Mouse (Mus musculus) embryonic fibroblast, embryonic 13.5 days (primary cell): Measurements from ENCODE around the gene Taf3. TPM values are rescaled to one million over a fixed set of nuclear protein-coding genes. Genes with fewer than 3 reads are reported as not detected.

ENCODE experiments used
- H3K27ac ChIP-seq: 2 replicates; pipeline ENCODE4 v1.5.1; 2012; ENCODE audit warnings: low read length, control low read depth, inconsistent platforms; ENCODE audit not compliant: insufficient read depth
- H3K4me1 ChIP-seq: 2 replicates; pipeline ENCODE4 v1.6.1; 2011; ENCODE audit warnings: low read length; ENCODE audit not compliant: control insufficient read depth, insufficient read depth
- H3K4me3 ChIP-seq: 2 replicates; pipeline ENCODE4 v1.5.1; 2011; ENCODE audit warnings: mild to moderate bottlenecking, control low read depth, low read length; ENCODE audit not compliant: insufficient read depth
- CTCF ChIP-seq: IDR thresholded peaks from 2 replicates; pipeline ENCODE4 v1.5.1; 2011; ENCODE audit warnings: mild to moderate bottlenecking, control low read depth, low read length, moderate library complexity, borderline replicate concordance; ENCODE audit not compliant: insufficient read depth
- POLR2A ChIP-seq: IDR thresholded peaks from 2 replicates; pipeline ENCODE4 v1.6.1; 2011; ENCODE audit warnings: low read depth, mild to moderate bottlenecking, control low read depth, low read length, moderate library complexity
- polyA plus RNA-seq: library from polyadenylated mRNA; stranded (reverse); fragments of >200 nt; gene quantifications from 2 replicates; pipeline ENCODE4 v1.2.4, GENCODE M21; 2011; ENCODE audit warnings: low read depth; ENCODE audit not compliant: missing spikeins, insufficient read length

Gene Taf3
- polyA plus RNA-seq, 1 experiment, result 7.7 TPM

DNA sequence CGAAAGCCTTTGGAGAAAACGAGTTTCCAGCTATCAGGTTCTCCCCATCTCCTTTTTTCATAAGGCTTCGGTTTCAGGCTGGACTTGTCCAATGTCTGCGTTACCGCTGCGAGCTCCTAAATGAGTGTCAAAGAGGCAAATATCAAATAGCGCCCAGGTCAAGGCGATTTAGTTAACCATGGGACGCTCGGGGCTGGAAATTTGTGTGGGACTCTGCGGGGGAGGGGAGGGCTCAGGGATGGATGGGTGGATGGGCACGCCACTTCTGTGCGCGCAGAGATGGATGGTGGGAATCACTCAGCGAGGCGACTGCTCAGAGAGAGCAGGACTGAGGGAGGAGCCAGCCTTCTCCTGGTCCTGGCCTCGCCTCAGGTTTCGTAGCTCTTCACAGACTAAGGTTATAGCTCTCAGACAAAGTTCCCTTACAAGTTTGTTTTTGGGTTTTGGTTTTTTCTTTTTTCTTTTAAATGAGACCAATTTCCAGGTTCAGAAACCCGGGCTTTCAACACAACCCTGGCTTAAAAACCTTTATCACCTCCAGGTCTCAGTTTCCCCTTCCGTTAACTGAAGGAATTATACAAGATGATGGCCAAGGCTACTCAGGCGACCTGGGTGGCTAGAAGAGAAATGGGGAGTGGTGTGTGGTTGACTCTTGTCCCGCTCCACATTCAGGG, 152.2 kb downstream of the Taf3 start:
- TF ChIP-seq POLR2A (no peak), CTCF (no peak)
- Histone ChIP-seq H3K27ac (no peak overlapping the region), H3K4me1 (no peaks in the 10 kb centered on the region), H3K4me3 (peak overlapping the region; percentile 11; the same call in 1 of the 2 replicates)

DNA sequence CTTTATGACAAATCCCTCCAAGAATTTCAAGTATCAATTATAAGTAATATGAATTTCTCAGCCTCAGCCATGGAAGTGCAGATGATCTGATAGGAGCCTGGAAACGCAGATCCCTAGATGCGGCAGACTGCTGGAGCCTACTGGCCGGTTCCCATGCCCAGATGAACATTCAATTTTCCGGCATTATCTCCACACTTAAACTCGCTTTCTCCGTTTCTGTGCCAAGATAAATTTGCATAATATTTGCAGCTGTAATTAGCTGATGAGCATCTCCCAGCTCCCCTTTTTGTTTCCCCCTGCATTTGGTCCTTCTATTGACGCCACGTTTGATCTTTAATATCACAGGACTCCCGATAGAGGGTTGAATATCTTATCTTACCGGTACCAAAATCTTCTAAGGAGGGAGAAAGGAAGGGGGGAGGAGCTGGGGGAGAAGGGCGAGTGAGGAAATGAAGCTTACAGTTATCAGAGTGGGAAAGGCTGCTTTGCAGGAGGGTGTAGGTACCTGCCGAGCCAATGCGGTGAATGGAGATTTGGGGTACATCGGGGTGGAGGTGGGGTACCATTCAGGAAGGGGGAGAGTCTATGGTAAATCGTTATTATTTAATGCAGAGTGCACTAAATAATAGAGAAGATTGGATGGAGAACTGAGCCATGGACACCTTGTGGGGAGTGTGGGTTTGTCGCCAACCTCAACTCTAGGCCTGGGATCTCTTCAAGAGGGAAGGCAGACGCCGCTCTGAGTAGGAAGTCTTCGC, 153.4 kb downstream of the Taf3 start:
- Histone ChIP-seq H3K27ac (no peak overlapping the region), H3K4me1 (no peaks in the 10 kb centered on the region), H3K4me3 (no peak overlapping the region)
- no peak for TF ChIP-seq POLR2A
- TF ChIP-seq CTCF, result no peak

DNA sequence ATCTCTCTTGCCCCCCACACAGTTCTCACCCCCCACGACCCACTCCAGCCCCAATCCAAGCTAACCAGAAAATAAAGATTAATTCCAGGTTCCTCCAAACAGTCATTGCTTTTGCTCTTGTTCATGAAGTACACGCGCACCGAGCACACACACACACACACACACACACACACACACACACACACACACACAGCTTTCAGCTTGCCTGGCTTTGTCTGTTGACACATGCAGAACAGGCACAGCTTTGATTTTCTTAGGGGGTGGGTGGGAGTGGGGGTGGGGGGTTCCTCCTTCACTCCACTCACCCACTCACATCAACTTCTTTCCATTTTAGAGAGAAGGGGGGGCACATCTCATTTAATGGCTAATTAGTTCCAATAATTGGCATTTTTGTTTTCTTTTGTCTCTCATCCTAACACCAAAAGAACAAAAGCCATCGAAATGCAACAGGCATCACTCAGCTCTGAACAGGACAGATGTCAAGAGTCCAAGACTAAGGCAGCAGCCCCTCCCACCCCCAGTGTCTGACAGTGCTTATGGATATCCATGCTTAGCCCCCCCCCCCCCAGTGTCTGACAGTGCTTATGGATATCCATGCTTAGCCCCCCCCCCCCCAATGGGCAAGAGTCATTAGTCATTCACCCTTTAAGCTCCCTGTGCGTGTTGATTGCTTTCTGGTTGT, 155.0 kb downstream of the Taf3 start:
- no peak overlapping the region for H3K4me3 ChIP-seq
- no peak overlapping the region for H3K27ac ChIP-seq
- H3K4me1 ChIP-seq, result no peaks in the 10 kb centered on the region
- no peak for TF ChIP-seq POLR2A
- no peak for TF ChIP-seq CTCF

DNA sequence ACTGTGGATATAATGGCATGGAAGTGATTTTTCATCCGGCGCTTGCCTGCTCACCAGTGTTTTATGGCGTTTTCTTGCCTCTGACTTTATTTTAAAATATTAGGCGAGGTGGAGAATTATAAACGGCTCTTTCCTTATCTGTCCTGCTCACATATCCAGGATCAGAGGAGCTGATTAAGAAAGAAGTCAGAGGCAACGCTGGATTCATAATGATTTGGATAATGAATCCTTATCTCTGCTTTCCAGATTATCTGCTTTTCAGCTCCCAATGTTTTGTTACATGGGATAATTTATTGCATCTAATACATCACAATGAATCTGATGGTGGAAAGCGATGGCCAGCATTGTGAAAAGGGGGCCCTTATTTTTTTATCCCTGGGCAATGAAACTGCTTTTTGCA, 155.9 kb downstream of the Taf3 start:
- no peaks in the 10 kb centered on the region for H3K4me1 ChIP-seq
- H3K4me3 ChIP-seq, result no peak overlapping the region
- no peak for TF ChIP-seq POLR2A
- H3K27ac ChIP-seq, result no peak overlapping the region

DNA sequence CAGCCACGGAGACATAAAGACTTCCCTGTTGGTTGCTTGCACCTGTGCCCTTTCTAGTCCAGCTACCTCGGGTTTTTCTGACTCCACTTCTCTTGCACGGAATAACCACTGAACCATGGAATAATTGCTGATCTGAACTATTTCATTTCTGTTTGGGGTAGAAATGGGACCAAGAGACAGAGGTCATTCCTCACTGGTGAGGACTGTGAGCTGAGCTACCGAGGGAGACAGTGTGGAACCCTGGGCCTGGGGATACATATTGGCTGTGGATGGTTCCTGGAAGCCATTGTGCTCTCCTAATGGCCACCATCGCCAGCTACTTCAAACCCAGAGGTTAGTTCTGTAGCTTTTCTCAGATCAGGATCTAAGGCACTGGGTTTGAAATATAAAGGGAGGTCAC, 157.5 kb downstream of the Taf3 start:
- no peak for TF ChIP-seq POLR2A
- no peak for TF ChIP-seq CTCF
- H3K4me1 ChIP-seq, result no peaks in the 10 kb centered on the region
- no peak overlapping the region for H3K4me3 ChIP-seq
- H3K27ac ChIP-seq, result no peak overlapping the region

DNA sequence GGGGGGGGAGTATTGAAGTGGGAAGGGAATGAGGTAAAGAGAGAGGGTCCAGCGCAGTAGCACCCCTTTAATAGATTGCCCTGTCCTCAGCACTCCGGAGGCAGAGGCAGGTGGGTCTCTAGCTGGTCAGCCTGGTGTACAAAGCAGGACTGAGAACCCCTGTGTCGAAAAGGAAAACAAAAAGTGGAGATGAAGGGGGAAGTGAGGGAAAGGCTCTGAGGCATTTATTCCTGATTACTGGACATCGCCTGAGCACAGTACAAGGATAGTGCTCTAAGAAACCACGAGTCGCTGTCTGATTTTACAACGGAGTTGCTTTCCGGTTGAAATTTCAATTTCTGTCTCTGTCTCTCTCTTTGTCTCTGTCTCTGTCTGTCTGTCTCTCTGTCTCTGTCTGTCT, 158.1 kb downstream of the Taf3 start:
- no peak overlapping the region for H3K27ac ChIP-seq
- H3K4me3 ChIP-seq, result no peak overlapping the region
- no peaks in the 10 kb centered on the region for H3K4me1 ChIP-seq
- no peak for TF ChIP-seq POLR2A
- no peak for TF ChIP-seq CTCF

DNA sequence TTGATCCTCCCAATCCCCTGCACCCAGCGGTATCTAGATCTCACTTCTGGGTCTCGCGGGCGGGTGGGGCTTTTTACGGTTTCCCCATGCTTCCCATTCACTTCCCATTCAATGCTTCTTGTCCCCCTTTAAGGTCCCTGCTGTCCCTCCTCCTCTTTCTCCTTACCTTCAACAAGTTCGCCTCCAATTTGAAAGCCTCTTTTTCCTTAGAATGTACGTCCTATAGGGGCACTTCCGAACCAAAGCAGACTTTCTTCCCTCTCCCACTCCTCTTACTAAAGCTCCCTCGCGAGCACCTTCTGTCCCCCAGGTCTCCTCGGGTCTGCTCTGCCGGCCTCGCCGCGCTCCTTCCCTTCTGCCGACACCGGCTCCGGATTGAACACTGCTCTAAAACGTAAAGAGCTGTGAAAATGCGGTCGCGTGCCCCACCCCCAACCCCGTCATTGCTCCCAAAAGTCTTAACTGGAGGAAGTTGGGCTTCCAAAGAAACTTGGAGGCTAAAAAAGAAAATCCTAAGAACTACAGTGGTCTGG, 158.7 kb downstream of the Taf3 start, which contains the start of gene Gata3:
Gata3 (minus strand) TSS at position 384 of the 533 bp plus-strand sequence.
- Histone ChIP-seq H3K4me3 (peak within 1 kb of the TSS; percentile 3), H3K4me1 (no peaks in the 10 kb centered on the region)

DNA sequence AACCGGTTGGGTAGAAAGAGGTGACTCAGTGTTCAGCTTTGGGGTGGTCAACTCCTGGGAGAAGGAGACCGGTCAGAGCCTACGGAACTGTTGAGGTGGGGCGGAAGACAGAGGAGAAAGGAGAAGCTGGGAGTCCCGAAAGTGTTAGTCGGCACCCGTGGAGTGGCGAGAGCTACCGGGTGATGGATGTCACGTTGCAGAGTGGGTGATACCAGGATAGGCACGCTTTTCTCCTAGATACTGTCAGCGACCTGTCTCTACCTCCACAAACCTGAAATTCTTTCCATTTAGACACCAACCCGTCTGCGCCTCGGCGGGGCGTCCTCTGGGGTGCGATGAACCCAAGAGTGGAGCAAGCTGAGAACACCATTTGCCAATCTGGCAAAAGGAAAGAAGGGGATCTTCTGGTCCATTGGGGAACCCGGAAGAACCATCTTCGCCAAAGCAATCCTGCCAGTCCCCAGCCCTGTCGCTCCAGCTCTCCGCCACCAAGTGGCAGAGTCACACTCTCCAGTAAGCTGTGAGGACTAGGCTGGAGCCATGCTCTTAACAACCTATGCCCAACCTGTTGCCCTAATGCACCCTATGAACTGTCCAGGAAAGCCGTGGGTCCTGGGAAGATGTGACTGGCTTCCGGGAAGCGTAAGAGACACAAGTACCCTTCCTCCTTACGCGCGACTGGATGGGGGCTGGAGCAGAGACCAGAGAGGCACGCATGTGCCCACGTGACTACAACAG, 159.3 kb downstream of the Taf3 start, which contains the start of gene 9230102O04Rik:
9230102O04Rik (minus strand) TSS at position 628 of the 738 bp plus-strand sequence.
- Histone ChIP-seq H3K27ac (no peak within 1 kb of the TSS), H3K4me1 (no peaks in the 10 kb centered on the region), H3K4me3 (peak within 1 kb of the TSS; percentile 3)
- TF ChIP-seq POLR2A (no peak), CTCF (peak; percentile 27; the same call in 1 of the 2 replicates)

More for the DNA sequence above, 158.7 kb downstream of the Taf3 start, which contains the start of gene Gata3:
- H3K27ac ChIP-seq, result no peak within 1 kb of the TSS
- TF ChIP-seq POLR2A (no peak), CTCF (no peak)

DNA sequence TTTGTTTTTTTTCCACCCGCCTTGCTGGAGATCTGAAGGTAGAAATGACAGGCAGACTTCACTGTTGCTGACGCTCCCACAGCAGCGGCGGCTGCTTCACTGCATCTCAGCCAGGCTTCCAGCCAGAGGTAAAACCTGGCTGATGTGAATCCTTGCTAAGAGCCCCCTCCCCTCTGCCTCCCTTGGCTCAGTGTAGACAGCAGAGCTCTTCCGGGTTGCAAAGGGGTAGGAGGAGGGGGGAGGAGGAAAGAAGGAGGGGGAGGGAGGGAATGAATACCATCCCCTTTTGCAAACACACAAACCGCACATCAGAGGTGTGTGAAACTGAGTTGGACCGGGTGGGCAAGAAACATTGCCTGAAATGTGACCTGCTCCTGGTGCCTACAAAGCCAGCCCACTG, 160.8 kb downstream of the Taf3 start:
- Histone ChIP-seq H3K27ac (no peak overlapping the region), H3K4me3 (no peak overlapping the region), H3K4me1 (no peaks in the 10 kb centered on the region)
- TF ChIP-seq CTCF (no peak), POLR2A (no peak)
